Comparison of ENCODE assay signal across 9 mouse cellular contexts in the genomic region with DNA sequence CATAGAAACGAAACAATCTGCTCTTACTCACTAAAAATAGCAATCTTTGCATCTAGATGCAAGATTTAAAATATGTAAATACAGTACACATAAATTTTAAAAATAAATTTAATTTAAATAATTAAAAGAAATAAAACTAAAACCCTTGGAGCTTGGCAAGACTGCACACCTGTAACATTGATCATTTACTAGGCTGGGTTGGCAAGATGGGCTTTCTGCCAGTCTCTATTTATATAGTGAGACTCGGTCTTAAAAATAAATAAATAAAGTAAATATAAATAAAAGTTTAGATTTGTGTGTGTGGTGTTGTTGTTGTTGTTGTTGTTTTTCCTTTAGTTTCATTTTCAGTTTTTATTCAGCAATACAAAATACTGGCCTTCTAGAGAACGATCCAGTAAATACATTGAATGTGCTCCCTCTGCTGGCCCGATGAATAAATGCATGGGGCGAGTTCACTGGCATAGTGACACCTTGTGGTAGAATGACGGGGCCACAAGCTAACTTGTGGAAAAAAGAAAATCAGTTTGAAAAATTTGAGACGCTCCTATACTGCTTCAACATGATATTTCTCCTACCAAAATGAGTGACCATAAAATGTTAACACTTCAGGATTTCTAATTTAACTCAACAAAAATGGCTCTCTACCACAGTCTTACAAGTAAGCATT. TPM values are rescaled to one million over a fixed set of nuclear protein-coding genes. Genes with fewer than 3 reads are reported as not detected.
DNase-seq lines count a peak whose midpoint lies in the region; ATAC-seq and TF ChIP-seq lines count a peak whose summit lies in the region.
"Had no signal": no experiment of that assay in that cellular context is flagged by ENCODE, and none has a peak within 500 bp of the region (broad histone marks: within the 10 kb centered on the region; RNA-seq: fewer than 3 reads in every experiment).

No protein-coding gene starts in this region.

- peak; percentile 81 to 84 for DNase-seq in B cell, adult 2 months
- DNase-seq in adrenal gland, postnatal 10 days, result peak; percentile 81
- DNase-seq in embryo, embryonic 11.5 days (ENCODE audit: low read depth, low spot score), result peak; percentile 34
- DNase-seq in heart, adult 9 months (ENCODE audit: low spot score in 2 of 2), result peak; percentile 55 to 62
- peak; percentile 78 for DNase-seq in kidney, postnatal 14 days
- peak; percentile 74 for DNase-seq in liver, postnatal 0 days

- TF ChIP-seq POLR2A in testis, adult 2 months (IDR thresholded peaks at IDR 0.05; ENCODE audit: control insufficient read depth, low read depth, low read length), result no peak

- H3K9ac ChIP-seq in liver, postnatal 0 days (replicated peaks), result no peak overlapping the region
- no peak overlapping the region for H3K9ac ChIP-seq in neural tube, embryonic 13.5 days
- H3K9ac ChIP-seq: embryonic facial prominence, embryonic 15.5 days had no signal

- no peaks in the 10 kb centered on the region for H3K4me1 ChIP-seq in liver, postnatal 0 days (ENCODE audit: insufficient read depth)
- H3K4me1 ChIP-seq in neural tube, embryonic 13.5 days (replicated peaks), result no peaks in the 10 kb centered on the region
- peaks cover 4% of the 10 kb centered on the region for H3K4me1 ChIP-seq in testis, adult 2 months (ENCODE audit: control insufficient read depth, insufficient read depth, low read length)
- H3K4me1 ChIP-seq: embryonic facial prominence, embryonic 15.5 days had no signal

- H3K4me3 ChIP-seq in liver, postnatal 0 days (ENCODE audit: low read depth, low read length), result no peak overlapping the region
- no peak overlapping the region for H3K4me3 ChIP-seq in neural tube, embryonic 13.5 days
- no peak overlapping the region for H3K4me3 ChIP-seq in testis, adult 2 months (ENCODE audit: control insufficient read depth, low read depth, low read length)
- H3K4me3 ChIP-seq: embryonic facial prominence, embryonic 15.5 days had no signal

- no peak overlapping the region for H3K4me2 ChIP-seq in liver, postnatal 0 days (ENCODE audit: low read depth, low read length)
- H3K4me2 ChIP-seq in neural tube, embryonic 13.5 days, result no peak overlapping the region
- H3K4me2 ChIP-seq: embryonic facial prominence, embryonic 15.5 days had no signal

- no peaks in the 10 kb centered on the region for H3K9me3 ChIP-seq in liver, postnatal 0 days (ENCODE audit: low read length)
- H3K9me3 ChIP-seq in neural tube, embryonic 13.5 days, result no peaks in the 10 kb centered on the region
- H3K9me3 ChIP-seq: embryonic facial prominence, embryonic 15.5 days had no signal

- no peak overlapping the region for H3K27ac ChIP-seq in liver, postnatal 0 days (ENCODE audit: low read depth)
- no peak overlapping the region for H3K27ac ChIP-seq in neural tube, embryonic 13.5 days (replicated peaks)
- no peak overlapping the region for H3K27ac ChIP-seq in testis, adult 2 months (ENCODE audit: control insufficient read depth, insufficient read depth, low read depth, low read length)
- H3K27ac ChIP-seq: embryonic facial prominence, embryonic 15.5 days had no signal

- no peaks in the 10 kb centered on the region for H3K36me3 ChIP-seq in liver, postnatal 0 days (replicated peaks; ENCODE audit: insufficient read depth, low read length)
- peaks cover 17% of the 10 kb centered on the region for H3K36me3 ChIP-seq in neural tube, embryonic 13.5 days
- H3K36me3 ChIP-seq in testis, adult 2 months (ENCODE audit: control insufficient read depth, insufficient read depth, low read length), result no peaks in the 10 kb centered on the region
- H3K36me3 ChIP-seq: embryonic facial prominence, embryonic 15.5 days had no signal

- WGBS in liver, postnatal 0 days (ENCODE audit: insufficient replicate concordance), result 21% methylated on average over 7 of the region's 7 CpGs
- WGBS in neural tube, embryonic 13.5 days, result 29% methylated on average over 7 of the region's 7 CpGs

- TF ChIP-seq EP300 in liver, postnatal 0 days (IDR thresholded peaks at IDR 0.05; ENCODE audit: low read depth), result no peak; the same call in 1 of the 2 replicates

- H3K27me3 ChIP-seq in liver, postnatal 0 days (ENCODE audit: insufficient read depth, low read length), result no peaks in the 10 kb centered on the region
- no peaks in the 10 kb centered on the region for H3K27me3 ChIP-seq in neural tube, embryonic 13.5 days
- no peaks in the 10 kb centered on the region for H3K27me3 ChIP-seq in testis, adult 2 months (ENCODE audit: control insufficient read depth, insufficient read depth, low read length)
- H3K27me3 ChIP-seq: embryonic facial prominence, embryonic 15.5 days had no signal

- peak; percentile 99 for TF ChIP-seq CTCF in liver, postnatal 0 days (IDR thresholded peaks at IDR 0.05; ENCODE audit: low read depth)
- peak; percentile 45; the same call in 1 of the 2 replicates for TF ChIP-seq CTCF in testis, adult 2 months (IDR thresholded peaks at IDR 0.05; ENCODE audit: control insufficient read depth, insufficient read depth, insufficient replicate concordance, low read depth, low read length)

- ATAC-seq in liver, postnatal 0 days, result peak; percentile 71
- ATAC-seq in neural tube, embryonic 13.5 days (ENCODE audit: low read depth), result peak; percentile 61

RNA-seq across cellular contexts. Expression of a gene that starts 24.6 kb away (rescaled TPM):
- 1 to 10 TPM; 8.0 to 8.9 TPM for total RNA-seq in adrenal gland, postnatal 10 days (2021)
- polyA plus RNA-seq in liver, postnatal 0 days (2015; fragmentation: Nextera tagmentation; extraction: Ambion mirVana), result 2.7 and 3.2 TPM in 2 replicates
- 1.7 and 2.2 TPM in 2 replicates for polyA plus RNA-seq in neural tube, embryonic 13.5 days (2015; fragmentation: Nextera tagmentation; extraction: Ambion mirVana)
- polyA plus RNA-seq in testis, adult 2 months (2012; rRNA removed), result 4.5 and 4.6 TPM in 2 replicates

RNA-seq across cellular contexts. Expression of a gene that starts 31.8 kb away (rescaled TPM):
- 1 to 10 TPM; 1.6 to 2.0 TPM for total RNA-seq in adrenal gland, postnatal 10 days (2021)
- 0.22 and 0.31 TPM in 2 replicates for polyA plus RNA-seq in liver, postnatal 0 days (2015; fragmentation: Nextera tagmentation; extraction: Ambion mirVana)
- 1.0 and 1.4 TPM in 2 replicates for polyA plus RNA-seq in neural tube, embryonic 13.5 days (2015; fragmentation: Nextera tagmentation; extraction: Ambion mirVana)
- 8.5 and 8.8 TPM in 2 replicates for polyA plus RNA-seq in testis, adult 2 months (2012; rRNA removed)
